Mouse (Mus musculus) limb, embryonic 12.5 days (tissue): ENCODE data around the gene Slc25a54. TPM values are rescaled to one million over a fixed set of nuclear protein-coding genes. Genes with fewer than 3 reads are reported as not detected.

Experiments used
- ATAC-seq: fragments of 200-750 bp; cut with Nextera tagmentation; 2 replicates; pipeline ENCODE4 v1.8.0; 2017; ENCODE audit warnings: low read depth, moderate TSS enrichment; ENCODE audit not compliant: insufficient number of reproducible peaks, insufficient read depth, low FRiP score, low TSS enrichment
- H3K27ac ChIP-seq: fragments of 300-500 bp; sonication (generic); 2 replicates; pipeline ENCODE4 v1.5.1; 2016; ENCODE audit warnings: mild to moderate bottlenecking, moderate library complexity
- H3K27me3 ChIP-seq: fragments of 300-500 bp; sonication (generic); 2 replicates; pipeline ENCODE4 v1.6.1; 2016; ENCODE audit warnings: mild to moderate bottlenecking, moderate library complexity
- H3K36me3 ChIP-seq: fragments of 300-500 bp; sonication (generic); 2 replicates; pipeline ENCODE4 v1.6.1; 2016; ENCODE audit warnings: mild to moderate bottlenecking, moderate library complexity
- H3K4me1 ChIP-seq: fragments of 300-500 bp; sonication (generic); replicated peaks from 2 replicates; pipeline ENCODE4 v1.6.1; 2016
- H3K4me2 ChIP-seq: fragments of 300-500 bp; sonication (generic); 2 replicates; pipeline ENCODE4 v1.6.1; 2016; ENCODE audit warnings: mild to moderate bottlenecking, moderate library complexity
- H3K4me3 ChIP-seq: fragments of 300-500 bp; sonication (generic); replicated peaks from 2 replicates; pipeline ENCODE4 v1.5.1; 2016; ENCODE audit warnings: mild to moderate bottlenecking
- H3K9ac ChIP-seq: fragments of 300-500 bp; sonication (generic); replicated peaks from 2 replicates; pipeline ENCODE4 v1.6.1; 2016; ENCODE audit warnings: mild to moderate bottlenecking, moderate library complexity
- H3K9me3 ChIP-seq: fragments of 300-500 bp; sonication (generic); 2 replicates; pipeline ENCODE4 v1.6.1; 2016; ENCODE audit warnings: mild to moderate bottlenecking, moderate library complexity
- WGBS: fragments of 180-500 bp; shearing (Covaris S2); methylation state at CpG from one replicate; pipeline ENCODE4 v1.1.7; 2016; 5-methylcytosine and 5-hydroxymethylcytosine counted together
- polyA plus RNA-seq: library from polyadenylated mRNA; unstranded; fragments of >200 nt; fragmentation: Nextera tagmentation; extraction: Ambion mirVana; gene quantifications from 2 replicates; pipeline ENCODE4 v1.2.1, GENCODE M21; 2016

The Slc25a54 gene
- polyA plus RNA-seq, 1 experiment from 2014 or later = not detected

DNA sequence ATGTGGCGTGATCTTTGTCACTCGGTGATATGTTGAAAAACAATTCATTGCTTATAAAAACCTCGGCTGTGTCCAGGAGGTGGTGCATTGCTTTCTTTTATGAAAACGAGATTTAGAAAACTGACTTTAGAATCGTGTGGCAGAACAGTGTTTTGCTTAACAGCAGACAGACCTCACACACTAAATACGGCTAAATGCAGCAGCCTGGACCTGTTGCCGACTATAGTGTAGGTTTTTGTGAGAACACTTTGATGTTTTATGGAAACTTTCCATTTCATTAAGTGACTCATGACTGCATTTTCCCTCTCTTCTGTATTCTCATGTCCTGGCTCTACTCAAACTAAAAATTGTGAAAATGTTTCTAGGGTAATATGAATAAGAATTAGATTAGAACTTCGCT, 20.4 kb upstream of the Slc25a54 start:
- H3K4me2 ChIP-seq = no peak overlapping the region
- no peaks in the 10 kb centered on the region for H3K9me3 ChIP-seq
- WGBS = 60% methylated on average over 8 of the region's 8 CpGs
- no peak overlapping the region for H3K4me3 ChIP-seq
- no peaks in the 10 kb centered on the region for H3K36me3 ChIP-seq
- no peak overlapping the region for H3K27ac ChIP-seq
- 0 out of 2 replicates have a peak, but pooled peaks cover 10% of the 10 kb centered on the region for H3K4me1 ChIP-seq
- no peak for ATAC-seq
- H3K9ac ChIP-seq = no peak overlapping the region
- H3K27me3 ChIP-seq = no peaks in the 10 kb centered on the region; the same call in 1 of the 2 replicates

GRCm38 (mm10) chr3:109062391-109062790, 17.9 kb upstream of the Slc25a54 start:
- 75% methylated on average over 7 of the region's 7 CpGs for WGBS
- H3K27me3 ChIP-seq = no peaks in the 10 kb centered on the region; the same call in 1 of the 2 replicates
- H3K9me3 ChIP-seq = no peaks in the 10 kb centered on the region
- no peak overlapping the region for H3K9ac ChIP-seq
- H3K36me3 ChIP-seq = no peaks in the 10 kb centered on the region
- no peak overlapping the region for H3K4me2 ChIP-seq
- ATAC-seq = no peak
- 0 out of 2 replicates have a peak, but pooled peaks cover 10% of the 10 kb centered on the region for H3K4me1 ChIP-seq
- no peak overlapping the region for H3K4me3 ChIP-seq
- no peak overlapping the region for H3K27ac ChIP-seq

DNA sequence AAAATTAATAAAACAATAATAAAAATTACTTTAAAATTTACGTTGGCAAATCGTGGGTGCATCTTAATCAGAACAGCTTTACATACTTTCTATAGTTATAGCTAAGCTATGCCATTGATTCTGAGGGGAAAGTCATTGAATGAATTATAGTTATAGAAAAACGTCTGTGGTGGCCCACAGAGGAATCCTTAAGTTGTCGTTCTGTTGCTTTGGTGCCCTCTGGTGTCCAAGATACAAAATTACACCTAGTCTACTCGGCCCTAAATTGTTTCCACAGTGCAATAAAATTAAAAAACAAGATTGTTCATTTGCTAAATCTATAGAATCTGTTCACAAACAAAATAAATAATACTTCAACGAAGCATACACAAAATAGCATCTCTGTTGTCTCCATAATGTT, 17.3 kb upstream of the Slc25a54 start:
- no peak overlapping the region for H3K4me3 ChIP-seq
- no peaks in the 10 kb centered on the region for H3K9me3 ChIP-seq
- H3K4me2 ChIP-seq = no peak overlapping the region
- no peak overlapping the region for H3K27ac ChIP-seq
- WGBS = 1% methylated on average over 6 of the region's 6 CpGs
- no peak for ATAC-seq
- H3K4me1 ChIP-seq = 0 out of 2 replicates have a peak, but pooled peaks cover 10% of the 10 kb centered on the region
- no peaks in the 10 kb centered on the region; the same call in 1 of the 2 replicates for H3K27me3 ChIP-seq
- no peak overlapping the region for H3K9ac ChIP-seq
- H3K36me3 ChIP-seq = no peaks in the 10 kb centered on the region

DNA sequence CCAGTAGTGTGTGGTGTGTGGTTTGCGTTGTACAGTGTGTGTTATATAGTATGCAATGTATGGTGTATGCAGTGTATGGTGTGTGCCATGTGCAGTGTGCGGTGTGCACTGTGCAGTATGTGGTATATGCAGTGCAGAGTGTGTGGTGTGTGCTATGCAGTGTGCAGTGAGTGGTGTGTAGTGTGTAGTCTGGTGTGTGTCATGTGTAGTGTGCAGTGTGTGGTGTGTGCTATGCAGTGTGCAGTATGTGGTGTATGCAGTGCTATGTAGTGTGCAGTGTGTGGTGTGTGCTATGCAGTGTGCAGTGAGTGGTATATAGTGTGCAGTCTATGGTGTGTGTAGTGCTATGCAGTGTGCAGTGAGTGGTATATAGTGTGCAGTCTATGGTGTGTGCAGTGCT, 4.1 kb downstream of the Slc25a54 start:
- Histone ChIP-seq H3K27ac (no peak overlapping the region), H3K4me3 (no peak overlapping the region), H3K36me3 (no peaks in the 10 kb centered on the region), H3K27me3 (no peaks in the 10 kb centered on the region), H3K4me2 (no peak overlapping the region), H3K9me3 (no peaks in the 10 kb centered on the region), H3K9ac (no peak overlapping the region), H3K4me1 (no peaks in the 10 kb centered on the region)
- 94% methylated on average over 2 of the region's 2 CpGs for WGBS
- no peak; the same call in 1 of the 2 replicates for ATAC-seq

DNA sequence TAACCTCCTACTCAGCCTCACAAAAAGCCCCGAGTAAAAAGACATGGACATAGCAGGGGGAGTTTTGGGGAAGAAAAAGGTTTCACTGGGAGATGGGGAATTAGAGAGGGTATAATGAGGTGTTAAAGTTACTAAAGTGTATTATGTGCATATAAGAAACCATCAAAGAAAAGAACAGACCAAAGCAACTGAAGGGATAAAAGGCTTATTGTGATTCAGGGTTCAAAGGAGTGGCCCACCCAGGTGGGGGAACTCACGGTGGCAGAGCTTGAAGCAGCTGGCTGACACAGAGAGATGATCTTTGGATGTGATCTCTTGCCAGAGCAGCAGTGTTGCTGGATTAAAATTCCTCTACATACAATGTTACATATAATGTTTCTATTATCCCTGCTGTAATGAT, 8.2 kb downstream of the Slc25a54 start:
- Histone ChIP-seq H3K4me1 (no peaks in the 10 kb centered on the region), H3K27ac (no peak overlapping the region), H3K9ac (no peak overlapping the region), H3K36me3 (no peaks in the 10 kb centered on the region), H3K4me3 (no peak overlapping the region), H3K4me2 (no peak overlapping the region), H3K9me3 (no peaks in the 10 kb centered on the region), H3K27me3 (no peaks in the 10 kb centered on the region)
- ATAC-seq = no peak
- 6% methylated on average over 2 of the region's 2 CpGs for WGBS

- 52% methylated on average over 8 of the region's 8 CpGs for WGBS
- H3K36me3 ChIP-seq = no peaks in the 10 kb centered on the region
- no peak overlapping the region for H3K9ac ChIP-seq
- no peak overlapping the region for H3K4me2 ChIP-seq
- H3K4me1 ChIP-seq = 0 out of 2 replicates have a peak, but pooled peaks cover 3% of the 10 kb centered on the region
- peak; percentile 68 for ATAC-seq
- H3K4me3 ChIP-seq = no peak overlapping the region
- no peaks in the 10 kb centered on the region for H3K9me3 ChIP-seq
- H3K27me3 ChIP-seq = no peaks in the 10 kb centered on the region
- no peak overlapping the region for H3K27ac ChIP-seq
These were observed 24.4 kb downstream of the Slc25a54 start for GRCm38 (mm10) chr3:109104702-109105101.

GRCm38 (mm10) chr3:109117136-109117535, 36.9 kb downstream of the Slc25a54 start:
- no peaks in the 10 kb centered on the region; the same call in 1 of the 2 replicates for H3K9me3 ChIP-seq
- no peak overlapping the region for H3K27ac ChIP-seq
- H3K4me3 ChIP-seq = no peak overlapping the region
- no peak overlapping the region for H3K4me2 ChIP-seq
- no peaks in the 10 kb centered on the region for H3K27me3 ChIP-seq
- no peaks in the 10 kb centered on the region for H3K4me1 ChIP-seq
- H3K9ac ChIP-seq = no peak overlapping the region
- no peaks in the 10 kb centered on the region for H3K36me3 ChIP-seq
- no peak for ATAC-seq

GRCm38 (mm10) chr3:109119562-109119961, 39.3 kb downstream of the Slc25a54 start:
- ATAC-seq = no peak
- no peaks in the 10 kb centered on the region for H3K27me3 ChIP-seq
- no peak overlapping the region for H3K27ac ChIP-seq

DNA sequence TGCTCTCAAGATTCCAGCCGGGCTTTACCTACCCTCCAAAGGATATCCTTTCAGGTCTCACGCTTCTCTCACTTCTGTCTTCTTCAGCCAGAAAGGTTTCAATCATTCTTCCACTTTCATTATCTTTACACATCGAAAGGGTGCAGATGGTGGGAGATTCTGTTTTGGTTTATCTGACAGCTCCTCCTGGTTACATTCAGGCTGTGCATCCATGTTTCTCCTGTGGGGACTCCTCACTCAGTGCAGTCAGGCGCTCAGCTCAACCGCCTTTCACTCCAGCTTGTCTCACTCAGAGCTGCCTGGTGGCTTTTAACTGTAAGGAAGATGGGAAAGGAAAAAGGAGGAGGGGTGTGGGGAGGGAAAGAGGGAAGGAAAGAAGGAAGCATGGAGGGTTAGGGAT, 39.7 kb downstream of the Slc25a54 start:
- H3K4me3 ChIP-seq = no peak overlapping the region
- 92% methylated on average over 5 of the region's 5 CpGs for WGBS
- ATAC-seq = no peak
- H3K4me2 ChIP-seq = no peak overlapping the region
- no peaks in the 10 kb centered on the region for H3K36me3 ChIP-seq
- H3K9me3 ChIP-seq = no peaks in the 10 kb centered on the region
- H3K27ac ChIP-seq = no peak overlapping the region
- peaks cover 10% of the 10 kb centered on the region for H3K4me1 ChIP-seq
- H3K9ac ChIP-seq = no peak overlapping the region
- no peaks in the 10 kb centered on the region for H3K27me3 ChIP-seq

More at GRCm38 (mm10) chr3:109119562-109119961, 39.3 kb downstream of the Slc25a54 start:
- no peak overlapping the region for H3K4me3 ChIP-seq
- H3K9me3 ChIP-seq = no peaks in the 10 kb centered on the region
- no peak overlapping the region for H3K9ac ChIP-seq
- no peaks in the 10 kb centered on the region for H3K36me3 ChIP-seq
- H3K4me2 ChIP-seq = no peak overlapping the region
- H3K4me1 ChIP-seq = peaks cover 10% of the 10 kb centered on the region
- WGBS = 80% methylated on average over 5 of the region's 5 CpGs

DNA sequence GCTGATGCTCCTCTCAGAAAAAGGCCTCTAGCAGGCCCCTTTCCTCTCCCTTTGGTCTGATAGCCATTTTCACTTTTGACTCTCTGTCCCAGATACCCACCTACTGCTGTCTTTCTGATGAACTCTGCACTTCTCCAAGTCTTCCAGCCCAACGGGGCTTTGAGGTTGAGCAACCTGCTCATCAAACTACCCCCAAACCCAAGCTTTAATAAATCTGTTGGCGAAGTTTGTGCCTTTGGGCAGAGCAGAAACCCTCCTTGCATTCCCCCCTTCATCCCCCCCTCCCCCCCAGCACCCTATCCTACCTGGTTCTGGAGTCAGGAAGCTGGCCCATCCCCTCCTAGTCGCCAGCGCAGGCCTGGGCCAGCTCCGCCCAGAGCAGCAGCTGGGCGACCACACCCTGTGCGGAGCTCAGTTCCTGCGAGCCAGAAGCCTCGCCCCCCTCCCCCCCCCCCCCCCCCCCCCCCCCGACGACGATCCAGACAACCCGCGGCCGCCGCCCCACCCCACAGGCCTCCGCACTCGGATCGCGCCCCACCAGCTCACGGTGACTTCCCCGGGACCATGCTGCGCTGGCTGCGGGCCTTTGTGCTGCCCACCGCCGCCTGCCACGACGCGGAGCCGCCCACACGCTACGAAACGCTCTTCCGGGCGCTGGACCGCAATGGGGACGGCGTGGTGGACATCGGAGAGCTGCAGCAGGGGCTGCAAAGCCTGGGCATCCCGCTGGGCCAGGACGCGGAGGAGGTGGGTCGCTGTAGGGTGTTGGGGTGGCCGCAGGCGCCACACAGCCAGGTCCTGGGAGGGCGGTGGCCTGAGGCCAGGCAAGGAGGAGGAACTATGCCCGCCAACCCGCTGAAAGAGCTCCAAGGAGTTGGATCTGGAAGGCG, 42.6 kb downstream of the Slc25a54 start, which contains the start of gene Slc25a24:
Gene Slc25a24, plus strand, starts transcription at position 509 of the 890 bp plus-strand sequence.
- Histone ChIP-seq H3K4me1 (peaks cover 16% of the 10 kb centered on the region), H3K27ac (peak within 1 kb of the TSS; percentile 90), H3K4me2 (peak within 1 kb of the TSS; percentile 67), H3K9me3 (no peaks in the 10 kb centered on the region), H3K27me3 (no peaks in the 10 kb centered on the region), H3K36me3 (peaks cover 15% of the 10 kb centered on the region; the same call in 1 of the 2 replicates), H3K4me3 (peak within 1 kb of the TSS; percentile 83), H3K9ac (peak within 1 kb of the TSS; percentile 94)
- WGBS = 2% methylated on average over 39 of the region's 49 CpGs
- peak; percentile 91 for ATAC-seq

DNA sequence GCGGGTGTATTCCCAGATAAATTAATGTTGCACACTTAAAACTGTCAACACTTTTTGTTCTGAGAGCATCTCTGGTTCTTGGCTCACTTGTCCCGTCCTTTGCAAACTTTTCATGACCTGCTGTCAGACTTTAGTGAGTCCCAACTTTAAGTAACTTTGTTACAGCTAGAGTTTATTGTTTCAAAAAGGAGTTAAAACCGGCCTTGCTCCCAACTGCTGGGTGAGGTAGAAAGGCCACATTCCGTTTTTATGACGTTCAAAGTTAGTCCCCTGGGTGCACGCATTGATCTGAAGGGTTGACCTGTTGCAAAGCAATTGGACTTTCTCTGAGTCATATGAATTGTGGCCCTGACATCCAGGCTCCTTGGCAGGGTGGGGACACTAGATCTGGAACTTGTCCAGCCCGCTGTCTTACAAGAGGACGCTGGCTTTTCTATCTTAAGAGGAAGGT, 43.3 kb downstream of the Slc25a54 start:
- H3K36me3 ChIP-seq = peaks cover 15% of the 10 kb centered on the region; the same call in 1 of the 2 replicates
- H3K27ac ChIP-seq = peak overlapping the region; percentile 90
- H3K9me3 ChIP-seq = no peaks in the 10 kb centered on the region
- H3K4me2 ChIP-seq = peak overlapping the region; percentile 67
- H3K4me1 ChIP-seq = peaks cover 16% of the 10 kb centered on the region
- H3K27me3 ChIP-seq = no peaks in the 10 kb centered on the region
- H3K9ac ChIP-seq = peak overlapping the region; percentile 94
- H3K4me3 ChIP-seq = peak overlapping the region; percentile 83
- no peak for ATAC-seq
- 8% methylated on average over 8 of the region's 8 CpGs for WGBS
